Mouse (Mus musculus) bone marrow, adult 2 months (tissue): ENCODE measurements around the gene Rbm20. TPM values are rescaled to one million over a fixed set of nuclear protein-coding genes. Genes with fewer than 3 reads are reported as not detected.

Experiments
- H3K27ac ChIP-seq: fragments of 200-500 bp; 2 replicates; pipeline ENCODE4 v1.5.1; 2012; ENCODE audit warnings: low read depth, mild to moderate bottlenecking, control low read depth, inconsistent platforms, low read length; ENCODE audit not compliant: control insufficient read depth, poor library complexity, insufficient read depth
- H3K4me1 ChIP-seq: fragments of 200-500 bp; 2 replicates; pipeline ENCODE4 v1.6.1; 2011; ENCODE audit warnings: low read length; ENCODE audit not compliant: control insufficient read depth, insufficient read depth
- H3K4me3 ChIP-seq: fragments of 200-500 bp; replicated peaks from 2 replicates; pipeline ENCODE3; 2011; ENCODE audit warnings: mild to moderate bottlenecking, low read depth, low read length, control low read depth; ENCODE audit not compliant: control insufficient read depth
- CTCF ChIP-seq: fragments of 200-500 bp; IDR thresholded peaks from 2 replicates; pipeline ENCODE4 v1.5.1; 2011; ENCODE audit warnings: low read length, control low read depth; ENCODE audit not compliant: control insufficient read depth, insufficient read depth
- POLR2A ChIP-seq: fragments of 200-500 bp; IDR thresholded peaks from 2 replicates; pipeline ENCODE4 v1.6.1; 2011; ENCODE audit warnings: low read depth, mild to moderate bottlenecking, control low read depth, low read length, borderline replicate concordance; ENCODE audit not compliant: control insufficient read depth
- WGBS: fragments of 180-500 bp; shearing (Covaris S2); methylation state at CpG from one replicate; pipeline ENCODE4 v1.1.7; 2018; 5-methylcytosine and 5-hydroxymethylcytosine counted together
- polyA plus RNA-seq: library from polyadenylated mRNA; stranded (reverse); fragments of >200 nt; gene quantifications from 2 replicates; pipeline ENCODE4 v1.2.4, GENCODE M21; 2011; ENCODE audit warnings: low replicate concordance; ENCODE audit not compliant: missing spikeins, insufficient read depth, insufficient read length

The Rbm20 gene
- polyA plus RNA-seq, 1 experiment, result not detected

DNA sequence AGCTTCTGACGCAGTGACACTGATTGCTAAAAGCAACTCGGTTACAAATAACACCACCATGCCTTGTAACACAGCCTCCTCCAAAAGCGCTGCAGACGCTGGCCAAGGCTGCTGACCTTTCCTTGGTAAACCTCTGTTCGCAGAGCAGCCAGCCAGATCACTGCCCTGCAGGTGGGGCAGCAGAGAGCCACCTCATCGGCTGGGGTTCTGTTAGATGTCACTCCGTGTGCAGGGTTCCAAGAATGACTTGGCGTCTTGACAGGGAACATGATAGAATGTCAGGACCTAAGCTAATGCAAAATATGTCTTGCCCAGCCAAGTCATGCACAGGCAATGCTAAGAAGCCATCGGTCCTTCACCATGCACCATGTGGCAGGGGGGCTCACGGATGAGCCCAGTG is 52.8 kb downstream of the Rbm20 start:
- 64% methylated on average over 10 of the region's 10 CpGs for WGBS
- no peaks in the 10 kb centered on the region; the same call in 1 of the 2 replicates for H3K4me1 ChIP-seq
- no peak overlapping the region for H3K4me3 ChIP-seq
- TF ChIP-seq CTCF, result no peak
- no peak for TF ChIP-seq POLR2A
- no peak overlapping the region for H3K27ac ChIP-seq

GRCm38 (mm10) chr19:53731761-53732201 is 54.7 kb downstream of the Rbm20 start:
- Histone ChIP-seq H3K4me1 (no peaks in the 10 kb centered on the region; the same call in 1 of the 2 replicates), H3K27ac (no peak overlapping the region), H3K4me3 (no peak overlapping the region)
- TF ChIP-seq CTCF (no peak), POLR2A (no peak)
- 63% methylated on average over 8 of the region's 8 CpGs for WGBS

GRCm38 (mm10) chr19:53734845-53735244 is 57.7 kb downstream of the Rbm20 start:
- no peaks in the 10 kb centered on the region; the same call in 1 of the 2 replicates for H3K4me1 ChIP-seq
- 56% methylated on average over 5 of the region's 5 CpGs for WGBS
- H3K4me3 ChIP-seq, result no peak overlapping the region
- peak; percentile 59 for TF ChIP-seq CTCF
- TF ChIP-seq POLR2A, result no peak
- H3K27ac ChIP-seq, result no peak overlapping the region

GRCm38 (mm10) chr19:53738701-53739131 is 61.6 kb downstream of the Rbm20 start:
- WGBS, result 76% methylated on average over 6 of the region's 6 CpGs
- no peaks in the 10 kb centered on the region for H3K4me1 ChIP-seq
- no peak overlapping the region for H3K27ac ChIP-seq
- no peak for TF ChIP-seq POLR2A
- TF ChIP-seq CTCF, result no peak
- H3K4me3 ChIP-seq, result no peak overlapping the region

DNA sequence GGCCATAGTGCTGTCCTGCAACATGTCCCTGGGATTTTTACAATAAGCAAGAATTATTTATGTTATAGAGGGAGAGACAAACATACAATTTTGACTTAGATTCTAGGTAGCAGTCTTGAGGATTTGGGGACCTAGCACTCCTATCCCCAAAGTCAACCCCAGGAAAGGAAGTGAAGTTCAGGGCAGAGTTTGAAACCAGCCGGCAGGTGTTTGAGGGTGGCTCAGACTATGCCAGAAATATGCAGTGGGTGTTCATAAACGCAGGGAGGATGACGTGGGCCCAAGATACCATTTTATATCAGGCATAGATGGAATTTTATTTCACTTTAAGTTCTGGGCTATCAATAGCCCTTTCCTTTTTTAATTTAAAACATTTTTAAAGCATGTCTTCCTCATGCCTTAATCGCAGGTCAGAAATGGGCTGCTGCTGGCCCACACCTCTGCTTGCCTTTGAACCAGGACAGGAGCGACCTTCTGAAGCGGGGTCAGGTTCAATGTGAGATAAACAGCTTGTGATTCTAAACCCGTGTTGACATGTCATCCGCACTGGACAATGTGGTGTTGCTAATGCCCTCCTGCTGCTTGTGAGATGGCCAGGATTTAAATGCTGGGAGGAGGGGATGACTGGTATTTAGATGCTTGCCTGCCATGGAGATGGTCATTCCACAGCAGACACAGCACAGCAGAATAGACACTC is 62.6 kb downstream of the Rbm20 start:
- 81% methylated on average over 8 of the region's 8 CpGs for WGBS

GRCm38 (mm10) chr19:53740750-53741380 is 63.8 kb downstream of the Rbm20 start:
- TF ChIP-seq POLR2A (no peak), CTCF (no peak)
- H3K27ac ChIP-seq, result no peak overlapping the region
- H3K4me3 ChIP-seq, result no peak overlapping the region
- no peaks in the 10 kb centered on the region for H3K4me1 ChIP-seq
- 69% methylated on average over 1 of the region's 1 CpGs for WGBS

More for the DNA sequence above, 62.6 kb downstream of the Rbm20 start:
- H3K27ac ChIP-seq, result no peak overlapping the region
- H3K4me1 ChIP-seq, result no peaks in the 10 kb centered on the region
- H3K4me3 ChIP-seq, result no peak overlapping the region
- TF ChIP-seq POLR2A (no peak), CTCF (no peak)

- Histone ChIP-seq H3K4me3 (no peak overlapping the region), H3K27ac (no peak overlapping the region), H3K4me1 (no peaks in the 10 kb centered on the region)
- WGBS, result 61% methylated on average over 3 of the region's 3 CpGs
- TF ChIP-seq CTCF (no peak), POLR2A (no peak)
Measured at GRCm38 (mm10) chr19:53741902-53742301, 64.8 kb downstream of the Rbm20 start.

- Histone ChIP-seq H3K27ac (no peak overlapping the region), H3K4me1 (no peaks in the 10 kb centered on the region), H3K4me3 (no peak overlapping the region)
- TF ChIP-seq POLR2A (no peak), CTCF (no peak)
- 57% methylated on average over 3 of the region's 3 CpGs for WGBS
Measured at GRCm38 (mm10) chr19:53745354-53745753, 68.2 kb downstream of the Rbm20 start.
